Mouse (Mus musculus) E14TG2a.4 (cell line): Measurements from ENCODE around the gene Olfr324.

ENCODE experiments used
- CTCF ChIP-seq: conservative IDR thresholded peaks from 2 replicates; pipeline ENCODE4 v1.5.1; 2014; ENCODE audit warnings: low read length
- NANOG ChIP-seq: IDR thresholded peaks from 2 replicates; pipeline ENCODE4 v1.6.1; 2014; ENCODE audit warnings: borderline replicate concordance, low read length, mixed read lengths
- POU5F1 ChIP-seq: IDR thresholded peaks from 2 replicates; pipeline ENCODE4 v1.6.1; 2014; ENCODE audit warnings: low read length, borderline replicate concordance

DNA sequence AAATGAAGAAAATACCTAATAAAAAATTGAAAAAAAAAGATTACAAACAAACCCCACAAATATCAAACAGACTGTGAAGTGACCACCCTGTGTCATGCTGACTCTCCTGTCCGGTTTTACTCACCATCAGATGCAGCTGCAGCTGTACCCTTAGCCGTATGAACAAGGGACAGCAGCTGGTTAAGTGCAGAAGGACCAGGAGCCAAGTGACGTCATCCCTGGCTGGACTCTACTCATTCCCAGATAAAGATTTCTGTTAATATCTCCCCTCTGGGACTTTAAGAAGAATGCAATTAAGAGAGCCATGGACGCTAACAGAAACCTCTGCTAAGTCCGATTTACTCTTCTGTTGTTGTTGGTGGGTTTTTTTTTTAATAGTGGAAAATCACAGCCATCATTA lies 24.5 kb upstream of the Olfr324 start, which contains the start of gene Olfr224:
- no peak for TF ChIP-seq CTCF
- TF ChIP-seq POU5F1 = no peak
- TF ChIP-seq NANOG = no peak
